Mouse (Mus musculus) limb, embryonic 10.5 days (tissue): ENCODE results near the gene Kcnc3. TPM values are rescaled to one million over a fixed set of nuclear protein-coding genes. Genes with fewer than 3 reads are reported as not detected.

Source experiments
- DNase-seq: peaks from one replicate; pipeline ENCODE4 v3.0.0-alpha.2; 2017; ENCODE audit warnings: low spot score
- H3K27ac ChIP-seq: fragments of 300-500 bp; sonication (generic); 2 replicates; pipeline ENCODE4 v1.5.1; 2016; ENCODE audit warnings: mild to moderate bottlenecking
- H3K27me3 ChIP-seq: fragments of 300-500 bp; sonication (generic); 2 replicates; pipeline ENCODE4 v1.6.1; 2016; ENCODE audit warnings: low read depth, mild to moderate bottlenecking; ENCODE audit not compliant: poor library complexity, severe bottlenecking
- H3K36me3 ChIP-seq: fragments of 300-500 bp; sonication (generic); 2 replicates; pipeline ENCODE4 v1.6.1; 2016; ENCODE audit warnings: mild to moderate bottlenecking, moderate library complexity
- H3K4me1 ChIP-seq: fragments of 300-500 bp; sonication (generic); 2 replicates; pipeline ENCODE4 v1.6.1; 2016
- H3K4me3 ChIP-seq: fragments of 300-500 bp; sonication (generic); 2 replicates; pipeline ENCODE4 v1.5.1; 2016; ENCODE audit warnings: mild to moderate bottlenecking, moderate library complexity
- H3K9me3 ChIP-seq: fragments of 300-500 bp; sonication (generic); replicated peaks from 2 replicates; pipeline ENCODE4 v1.6.1; 2016; ENCODE audit warnings: mild to moderate bottlenecking
- WGBS: fragments of 180-500 bp; shearing (Covaris S2); methylation state at CpG from one replicate; pipeline ENCODE4 v1.1.7; 2016; 5-methylcytosine and 5-hydroxymethylcytosine counted together
- polyA plus RNA-seq: library from polyadenylated mRNA; unstranded; fragments of >200 nt; fragmentation: Nextera tagmentation; extraction: Ambion mirVana; gene quantifications from 2 replicates; pipeline ENCODE4 v1.2.1, GENCODE M21; 2016

Gene Kcnc3
- polyA plus RNA-seq, 1 experiment from 2014 or later, result 0.21 TPM

DNA sequence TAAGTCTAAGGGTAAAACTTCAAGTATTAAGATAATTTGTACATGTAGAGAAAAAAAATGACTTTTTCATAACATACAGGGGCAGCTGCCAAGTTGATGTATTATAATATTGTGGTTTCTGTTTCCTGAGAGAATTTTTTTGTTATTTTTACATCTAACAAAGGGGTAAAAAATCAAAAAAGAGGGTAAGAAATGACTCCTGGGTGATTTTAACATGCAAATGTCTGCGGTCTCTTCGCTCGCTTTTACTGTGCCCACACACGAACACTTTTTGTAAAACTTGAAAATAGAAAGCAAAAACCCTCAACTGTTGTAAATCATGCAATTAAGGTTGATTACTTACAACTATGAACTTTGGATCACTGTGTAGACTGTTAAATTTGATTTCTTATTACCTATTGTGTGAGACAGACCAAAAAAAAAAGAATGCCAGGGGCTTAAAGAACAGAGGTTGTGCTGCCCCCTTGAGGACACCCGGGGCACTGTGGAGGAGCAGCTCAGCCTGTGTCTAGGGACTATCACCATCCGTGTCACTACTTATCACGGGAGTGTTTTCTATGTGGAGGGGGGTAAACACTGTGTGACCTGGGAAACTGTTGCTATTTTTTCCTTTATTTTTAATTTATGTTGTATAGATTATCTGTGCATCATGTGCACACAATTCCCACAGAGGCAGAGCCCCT, 56.7 kb downstream of the Kcnc3 start:
- peak; percentile 72 for DNase-seq
- no peaks in the 10 kb centered on the region for H3K9me3 ChIP-seq
- H3K4me3 ChIP-seq, result no peak overlapping the region
- no peaks in the 10 kb centered on the region for H3K36me3 ChIP-seq
- peaks cover 5% of the 10 kb centered on the region for H3K4me1 ChIP-seq
- peaks cover 41% of the 10 kb centered on the region for H3K27me3 ChIP-seq
- WGBS, result 54% methylated on average over 7 of the region's 7 CpGs
- no peak overlapping the region for H3K27ac ChIP-seq

- Histone ChIP-seq H3K4me3 (no peak overlapping the region), H3K27me3 (peaks cover 37% of the 10 kb centered on the region), H3K36me3 (no peaks in the 10 kb centered on the region), H3K9me3 (no peaks in the 10 kb centered on the region), H3K27ac (no peak overlapping the region), H3K4me1 (peaks cover 5% of the 10 kb centered on the region)
- 80% methylated on average over 10 of the region's 10 CpGs for WGBS
- DNase-seq, result no peak
These were observed 57.3 kb downstream of the Kcnc3 start for GRCm38 (mm10) chr7:44647729-44648128.

- Histone ChIP-seq H3K9me3 (no peaks in the 10 kb centered on the region), H3K4me1 (peaks cover 5% of the 10 kb centered on the region), H3K27me3 (peaks cover 24% of the 10 kb centered on the region), H3K27ac (no peak overlapping the region), H3K4me3 (no peak overlapping the region), H3K36me3 (no peaks in the 10 kb centered on the region)
- WGBS, result 72% methylated on average over 8 of the region's 8 CpGs
- DNase-seq, result no peak
These were observed 58.7 kb downstream of the Kcnc3 start for GRCm38 (mm10) chr7:44649094-44649610.

- Histone ChIP-seq H3K36me3 (no peaks in the 10 kb centered on the region), H3K9me3 (no peaks in the 10 kb centered on the region), H3K4me1 (peaks cover 5% of the 10 kb centered on the region), H3K27ac (no peak overlapping the region), H3K4me3 (no peak overlapping the region), H3K27me3 (peaks cover 15% of the 10 kb centered on the region)
- DNase-seq, result peak; percentile 74
- WGBS, result 13% methylated on average over 4 of the region's 4 CpGs
These were observed 59.5 kb downstream of the Kcnc3 start for GRCm38 (mm10) chr7:44649990-44650389.

DNA sequence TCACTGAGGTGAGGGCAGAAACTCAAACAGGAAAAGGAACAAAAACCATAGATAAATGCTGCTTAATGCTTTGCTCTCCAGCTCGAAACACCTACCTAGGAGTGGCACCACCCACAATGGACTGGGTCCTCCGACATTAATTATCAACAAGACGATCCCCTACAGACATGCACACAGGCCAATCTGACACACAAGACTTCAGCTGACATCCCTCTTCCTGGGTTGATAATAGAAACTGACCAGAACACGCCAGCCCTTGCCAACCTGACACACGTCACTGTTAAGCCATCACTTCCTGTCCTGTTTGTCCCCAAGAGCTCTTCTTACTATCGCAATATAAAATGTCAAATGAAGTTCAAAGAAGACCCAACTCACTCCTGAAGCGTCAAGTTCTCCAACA, 61.0 kb downstream of the Kcnc3 start:
- no peaks in the 10 kb centered on the region for H3K9me3 ChIP-seq
- H3K4me1 ChIP-seq, result peaks cover 5% of the 10 kb centered on the region
- DNase-seq, result no peak
- H3K4me3 ChIP-seq, result no peak overlapping the region
- H3K36me3 ChIP-seq, result no peaks in the 10 kb centered on the region
- no peak overlapping the region for H3K27ac ChIP-seq
- WGBS, result 80% methylated on average over 7 of the region's 7 CpGs
- H3K27me3 ChIP-seq, result peaks cover under 1% of the 10 kb centered on the region; the same call in 1 of the 2 replicates

DNA sequence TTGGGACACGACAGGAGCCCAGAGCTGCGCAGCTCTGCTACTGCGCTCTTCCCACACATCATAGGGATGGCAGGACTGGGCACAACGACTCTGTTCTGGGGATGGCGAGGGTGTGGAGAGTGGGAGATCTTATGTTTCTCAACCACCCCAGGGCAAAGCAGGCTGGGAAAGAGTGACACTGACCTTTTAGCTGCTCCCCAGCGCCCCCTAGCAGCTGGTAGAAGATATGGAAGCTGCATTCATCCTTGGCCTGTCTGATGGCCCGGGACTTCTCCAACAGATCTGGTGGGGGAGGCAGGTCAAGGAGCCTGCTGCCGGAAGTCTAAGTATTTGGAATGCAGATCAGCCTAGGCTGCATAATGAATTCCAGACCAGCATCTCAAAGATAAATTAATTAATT, 63.3 kb downstream of the Kcnc3 start:
- no peaks in the 10 kb centered on the region for H3K9me3 ChIP-seq
- H3K27ac ChIP-seq, result no peak overlapping the region
- peaks cover 4% of the 10 kb centered on the region for H3K4me1 ChIP-seq
- H3K4me3 ChIP-seq, result no peak overlapping the region
- no peaks in the 10 kb centered on the region for H3K27me3 ChIP-seq
- H3K36me3 ChIP-seq, result no peaks in the 10 kb centered on the region
- WGBS, result 53% methylated on average over 8 of the region's 8 CpGs
- no peak for DNase-seq

Other genes with a start within 250 kb of the Kcnc3 start
- gene Syt3, start 206.6 kb upstream of the Kcnc3 start, polyA plus RNA-seq, result 1.1 and 1.9 TPM in 2 replicates
- gene 1700008O03Rik, start 204.8 kb upstream of the Kcnc3 start, polyA plus RNA-seq, result 0.50 and 0.68 TPM in 2 replicates
- 0.06 and 0.21 TPM in 2 replicates for gene Lrrc4b, start 161.6 kb upstream of the Kcnc3 start, polyA plus RNA-seq
- gene Aspdh, start 125.3 kb upstream of the Kcnc3 start, polyA plus RNA-seq, result not detected in 2 replicates
- gene Josd2, start 122.7 kb upstream of the Kcnc3 start, polyA plus RNA-seq, result 72.6 and 73.3 TPM in 2 replicates
- gene Emc10, start 94.1 kb upstream of the Kcnc3 start, polyA plus RNA-seq, result 78.6 and 91.4 TPM in 2 replicates
- 10.6 and 16.5 TPM in 2 replicates for gene Fam71e1, start 94.1 kb upstream of the Kcnc3 start, polyA plus RNA-seq
- gene Mybpc2, start 66.0 kb upstream of the Kcnc3 start, polyA plus RNA-seq, result 0.05 and 0.11 TPM in 2 replicates
- 0.20 TPM in 1 of 2 replicates, not detected in the other for gene Spib, start 58.6 kb upstream of the Kcnc3 start, polyA plus RNA-seq
- gene Pold1, start 41.8 kb upstream of the Kcnc3 start, polyA plus RNA-seq, result 175 and 184 TPM in 2 replicates
- gene Nr1h2, start 36.7 kb upstream of the Kcnc3 start, polyA plus RNA-seq, result 74.5 and 82.2 TPM in 2 replicates
- 0.14 and 0.20 TPM in 2 replicates for gene Napsa, start 18.3 kb upstream of the Kcnc3 start, polyA plus RNA-seq
- 0.63 and 1.8 TPM in 2 replicates for gene Myh14, start 80.2 kb downstream of the Kcnc3 start, polyA plus RNA-seq
- not detected in 2 replicates for gene Izumo2, start 118.1 kb downstream of the Kcnc3 start, polyA plus RNA-seq
- gene Vrk3, start 157.7 kb downstream of the Kcnc3 start, polyA plus RNA-seq, result 37.7 and 38.1 TPM in 2 replicates
- gene Zfp473, start 160.4 kb downstream of the Kcnc3 start, polyA plus RNA-seq, result 2.6 and 3.1 TPM in 2 replicates
- 174 and 181 TPM in 2 replicates for gene Nup62, start 225.4 kb downstream of the Kcnc3 start, polyA plus RNA-seq
- gene Il4i1, start 225.7 kb downstream of the Kcnc3 start, polyA plus RNA-seq, result 0.89 and 0.94 TPM in 2 replicates
- 3.1 and 3.4 TPM in 2 replicates for gene Atf5, start 226.0 kb downstream of the Kcnc3 start, polyA plus RNA-seq